Mouse (Mus musculus): ENCODE measurements around the gene Med26. TPM values are rescaled to one million over a fixed set of nuclear protein-coding genes. Genes with fewer than 3 reads are reported as not detected.

The Med26 gene
- 7.7 and 8.3 TPM in 2 replicates for polyA plus RNA-seq (2012; rRNA removed)

GRCm38 (mm10) chr8:72547802-72548643 is at the start of gene Med26:
Gene Med26 (minus strand): TSS chr8:72548270.
- peak within 1 kb of the TSS; percentile 22; the same call in 1 of the 2 replicates for H3K27ac ChIP-seq (ENCODE audit: insufficient read depth, low read length)
- peaks cover 4% of the 10 kb centered on the region; the same call in 1 of the 2 replicates for H3K4me1 ChIP-seq (ENCODE audit: control insufficient read depth, insufficient read depth, low read length)
- H3K4me3 ChIP-seq (ENCODE audit: insufficient read depth, low read length): peak within 1 kb of the TSS; percentile 70
- TF ChIP-seq CTCF (IDR thresholded peaks at IDR 0.05; ENCODE audit: extremely low read depth, insufficient read depth, low read length): no peak

- TF ChIP-seq POLR2A (IDR thresholded peaks at IDR 0.05; ENCODE audit: extremely low read depth, insufficient read depth, low read length) (no peak), CTCF (IDR thresholded peaks at IDR 0.05; ENCODE audit: extremely low read depth, insufficient read depth, low read length) (peak; percentile 11; the same call in 1 of the 2 replicates)
- no peak overlapping the region for H3K4me3 ChIP-seq (ENCODE audit: insufficient read depth, low read length)
- peaks cover 10% of the 10 kb centered on the region for H3K4me1 ChIP-seq (ENCODE audit: control insufficient read depth, insufficient read depth, low read length)
- H3K27ac ChIP-seq (ENCODE audit: insufficient read depth, low read length): no peak overlapping the region
Observed at GRCm38 (mm10) chr8:72590198-72590597, 42.1 kb upstream of the Med26 start.

- H3K4me1 ChIP-seq (ENCODE audit: control insufficient read depth, insufficient read depth, low read length): peaks cover 10% of the 10 kb centered on the region
- TF ChIP-seq CTCF (IDR thresholded peaks at IDR 0.05; ENCODE audit: extremely low read depth, insufficient read depth, low read length): no peak
- no peak for TF ChIP-seq POLR2A (IDR thresholded peaks at IDR 0.05; ENCODE audit: extremely low read depth, insufficient read depth, low read length)
- no peak overlapping the region for H3K4me3 ChIP-seq (ENCODE audit: insufficient read depth, low read length)
- H3K27ac ChIP-seq (ENCODE audit: insufficient read depth, low read length): 0 out of 2 replicates have a peak overlapping the region, but pooled peaks have one; percentile 20
Observed at GRCm38 (mm10) chr8:72589286-72589685, 41.2 kb upstream of the Med26 start.

- TF ChIP-seq CTCF (IDR thresholded peaks at IDR 0.05; ENCODE audit: extremely low read depth, insufficient read depth, low read length): no peak
- TF ChIP-seq POLR2A (IDR thresholded peaks at IDR 0.05; ENCODE audit: extremely low read depth, insufficient read depth, low read length): no peak
- Histone ChIP-seq H3K4me1 (ENCODE audit: control insufficient read depth, insufficient read depth, low read length) (peaks cover 10% of the 10 kb centered on the region), H3K4me3 (ENCODE audit: insufficient read depth, low read length) (no peak overlapping the region), H3K27ac (ENCODE audit: insufficient read depth, low read length) (0 out of 2 replicates have a peak overlapping the region, but pooled peaks have one; percentile 20)
Observed at GRCm38 (mm10) chr8:72588865-72589264, 40.8 kb upstream of the Med26 start.

GRCm38 (mm10) chr8:72587806-72588205 is 39.7 kb upstream of the Med26 start:
- peak overlapping the region; percentile 55; the same call in 1 of the 2 replicates for H3K27ac ChIP-seq (ENCODE audit: insufficient read depth, low read length)
- peaks cover 10% of the 10 kb centered on the region for H3K4me1 ChIP-seq (ENCODE audit: control insufficient read depth, insufficient read depth, low read length)
- H3K4me3 ChIP-seq (ENCODE audit: insufficient read depth, low read length): no peak overlapping the region
- no peak for TF ChIP-seq CTCF (IDR thresholded peaks at IDR 0.05; ENCODE audit: extremely low read depth, insufficient read depth, low read length)
- no peak for TF ChIP-seq POLR2A (IDR thresholded peaks at IDR 0.05; ENCODE audit: extremely low read depth, insufficient read depth, low read length)

- Histone ChIP-seq H3K27ac (ENCODE audit: insufficient read depth, low read length) (no peak overlapping the region), H3K4me1 (ENCODE audit: control insufficient read depth, insufficient read depth, low read length) (peaks cover 10% of the 10 kb centered on the region), H3K4me3 (ENCODE audit: insufficient read depth, low read length) (no peak overlapping the region)
- TF ChIP-seq POLR2A (IDR thresholded peaks at IDR 0.05; ENCODE audit: extremely low read depth, insufficient read depth, low read length) (no peak), CTCF (IDR thresholded peaks at IDR 0.05; ENCODE audit: extremely low read depth, insufficient read depth, low read length) (no peak)
Observed at GRCm38 (mm10) chr8:72584390-72584789, 36.3 kb upstream of the Med26 start.

- H3K27ac ChIP-seq (ENCODE audit: insufficient read depth, low read length): no peak overlapping the region
- TF ChIP-seq CTCF (IDR thresholded peaks at IDR 0.05; ENCODE audit: extremely low read depth, insufficient read depth, low read length) (no peak), POLR2A (IDR thresholded peaks at IDR 0.05; ENCODE audit: extremely low read depth, insufficient read depth, low read length) (no peak)
- peaks cover 3% of the 10 kb centered on the region; the same call in 1 of the 2 replicates for H3K4me1 ChIP-seq (ENCODE audit: control insufficient read depth, insufficient read depth, low read length)
- no peak overlapping the region for H3K4me3 ChIP-seq (ENCODE audit: insufficient read depth, low read length)
Observed at GRCm38 (mm10) chr8:72583056-72583771, 35.1 kb upstream of the Med26 start.

GRCm38 (mm10) chr8:72579374-72579773 is 31.3 kb upstream of the Med26 start:
- H3K4me3 ChIP-seq (ENCODE audit: insufficient read depth, low read length): no peak overlapping the region
- H3K27ac ChIP-seq (ENCODE audit: insufficient read depth, low read length): no peak overlapping the region
- H3K4me1 ChIP-seq (ENCODE audit: control insufficient read depth, insufficient read depth, low read length): no peaks in the 10 kb centered on the region
- TF ChIP-seq POLR2A (IDR thresholded peaks at IDR 0.05; ENCODE audit: extremely low read depth, insufficient read depth, low read length) (no peak), CTCF (IDR thresholded peaks at IDR 0.05; ENCODE audit: extremely low read depth, insufficient read depth, low read length) (no peak)

- H3K4me1 ChIP-seq (ENCODE audit: control insufficient read depth, insufficient read depth, low read length): no peaks in the 10 kb centered on the region
- no peak overlapping the region for H3K4me3 ChIP-seq (ENCODE audit: insufficient read depth, low read length)
- TF ChIP-seq CTCF (IDR thresholded peaks at IDR 0.05; ENCODE audit: extremely low read depth, insufficient read depth, low read length): no peak
- no peak for TF ChIP-seq POLR2A (IDR thresholded peaks at IDR 0.05; ENCODE audit: extremely low read depth, insufficient read depth, low read length)
- no peak overlapping the region for H3K27ac ChIP-seq (ENCODE audit: insufficient read depth, low read length)
Observed at GRCm38 (mm10) chr8:72577941-72578340, 29.9 kb upstream of the Med26 start.

Data from cortical plate, adult 2 months (tissue).